Mouse (Mus musculus) lung, embryonic 14.5 days (tissue): ENCODE data around the gene Larp1b. TPM values are rescaled to one million over a fixed set of nuclear protein-coding genes. Genes with fewer than 3 reads are reported as not detected.

ENCODE experiments used
- ATAC-seq: fragments of 200-750 bp; cut with Nextera tagmentation; 2 replicates; pipeline ENCODE4 v1.8.0; 2017; ENCODE audit warnings: mild to moderate bottlenecking, moderate TSS enrichment, moderate library complexity; ENCODE audit not compliant: insufficient read depth
- DNase-seq: peaks from one replicate; pipeline ENCODE4 v3.0.0-alpha.2; 2015
- H3K27ac ChIP-seq: fragments of 300-500 bp; sonication (generic); 2 replicates; pipeline ENCODE4 v1.5.1; 2014; ENCODE audit warnings: low read depth, mild to moderate bottlenecking, moderate library complexity
- H3K27me3 ChIP-seq: fragments of 300-500 bp; sonication (generic); 2 replicates; pipeline ENCODE4 v1.6.1; 2014; ENCODE audit warnings: low read length, control low read depth; ENCODE audit not compliant: insufficient read depth
- H3K36me3 ChIP-seq: fragments of 300-500 bp; sonication (generic); 2 replicates; pipeline ENCODE4 v1.6.1; 2014; ENCODE audit warnings: control low read depth; ENCODE audit not compliant: insufficient read depth
- H3K4me1 ChIP-seq: fragments of 300-500 bp; sonication (generic); 2 replicates; pipeline ENCODE4 v1.6.1; 2014; ENCODE audit warnings: antibody characterized with exemption, control low read depth; ENCODE audit not compliant: insufficient read depth
- H3K4me2 ChIP-seq: fragments of 300-500 bp; sonication (generic); 2 replicates; pipeline ENCODE4 v1.6.1; 2014; ENCODE audit warnings: mild to moderate bottlenecking
- H3K4me3 ChIP-seq: fragments of 300-500 bp; sonication (generic); 2 replicates; pipeline ENCODE4 v1.5.1; 2014; ENCODE audit warnings: low read depth, low read length
- H3K9ac ChIP-seq: fragments of 300-500 bp; sonication (generic); 2 replicates; pipeline ENCODE4 v1.6.1; 2014
- H3K9me3 ChIP-seq: fragments of 300-500 bp; sonication (generic); 2 replicates; pipeline ENCODE4 v1.6.1; 2016; ENCODE audit warnings: low read depth, low read length, control low read depth
- CTCF ChIP-seq: IDR thresholded peaks from 2 replicates; pipeline ENCODE4 v1.5.1; 2016; ENCODE audit warnings: antibody characterized with exemption, low read depth
- WGBS: fragments of 180-500 bp; shearing (Covaris S2); extraction: QIAGEN DNeasy Blood & Tissue Kit; methylation state at CpG from one replicate; pipeline ENCODE4 v1.1.7; 2014; 5-methylcytosine and 5-hydroxymethylcytosine counted together
- polyA plus RNA-seq: library from polyadenylated mRNA; unstranded; fragments of >200 nt; fragmentation: Nextera tagmentation; extraction: Ambion mirVana; gene quantifications from 2 replicates; pipeline ENCODE4 v1.2.1, GENCODE M21; 2014

The Larp1b gene
- polyA plus RNA-seq, 1 experiment from 2014 or later, result 2.5 TPM

DNA sequence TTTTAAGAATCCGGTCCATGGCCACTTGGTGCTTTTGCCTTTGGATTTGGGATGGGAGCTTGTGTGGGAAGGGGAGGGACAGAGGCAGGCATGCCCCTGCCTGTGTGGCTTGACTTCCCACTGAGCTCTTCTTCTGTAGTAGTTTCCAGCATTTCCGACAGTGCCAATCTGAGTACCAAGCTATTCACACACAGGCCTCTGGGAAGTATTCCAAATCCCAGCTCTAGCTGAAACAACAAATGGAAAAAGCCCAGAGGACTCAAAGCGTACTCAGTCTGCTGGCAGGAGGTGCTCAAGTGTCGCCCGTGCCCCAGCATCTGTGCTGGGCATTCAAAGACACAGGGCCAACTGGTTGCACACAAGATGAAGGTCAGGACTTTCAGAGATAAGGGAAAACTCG lies 72.4 kb downstream of the Larp1b start:
- H3K9ac ChIP-seq, result no peak overlapping the region
- ATAC-seq (no peak), DNase-seq (no peak)
- WGBS, result 58% methylated on average over 6 of the region's 6 CpGs
- H3K36me3 ChIP-seq, result no peaks in the 10 kb centered on the region
- no peaks in the 10 kb centered on the region for H3K9me3 ChIP-seq
- no peaks in the 10 kb centered on the region for H3K4me1 ChIP-seq
- H3K27ac ChIP-seq, result no peak overlapping the region
- H3K27me3 ChIP-seq, result no peaks in the 10 kb centered on the region
- no peak overlapping the region for H3K4me2 ChIP-seq
- H3K4me3 ChIP-seq, result no peak overlapping the region
- no peak for TF ChIP-seq CTCF

GRCm38 (mm10) chr3:41030705-41031104 lies 81.1 kb downstream of the Larp1b start:
- Histone ChIP-seq H3K27me3 (no peaks in the 10 kb centered on the region), H3K4me3 (no peak overlapping the region), H3K27ac (no peak overlapping the region), H3K4me1 (no peaks in the 10 kb centered on the region), H3K9me3 (no peaks in the 10 kb centered on the region), H3K4me2 (no peak overlapping the region), H3K36me3 (no peaks in the 10 kb centered on the region), H3K9ac (no peak overlapping the region)
- DNase-seq, result no peak
- TF ChIP-seq CTCF, result no peak
- WGBS, result 82% methylated on average over 1 of the region's 1 CpGs
- ATAC-seq, result no peak

DNA sequence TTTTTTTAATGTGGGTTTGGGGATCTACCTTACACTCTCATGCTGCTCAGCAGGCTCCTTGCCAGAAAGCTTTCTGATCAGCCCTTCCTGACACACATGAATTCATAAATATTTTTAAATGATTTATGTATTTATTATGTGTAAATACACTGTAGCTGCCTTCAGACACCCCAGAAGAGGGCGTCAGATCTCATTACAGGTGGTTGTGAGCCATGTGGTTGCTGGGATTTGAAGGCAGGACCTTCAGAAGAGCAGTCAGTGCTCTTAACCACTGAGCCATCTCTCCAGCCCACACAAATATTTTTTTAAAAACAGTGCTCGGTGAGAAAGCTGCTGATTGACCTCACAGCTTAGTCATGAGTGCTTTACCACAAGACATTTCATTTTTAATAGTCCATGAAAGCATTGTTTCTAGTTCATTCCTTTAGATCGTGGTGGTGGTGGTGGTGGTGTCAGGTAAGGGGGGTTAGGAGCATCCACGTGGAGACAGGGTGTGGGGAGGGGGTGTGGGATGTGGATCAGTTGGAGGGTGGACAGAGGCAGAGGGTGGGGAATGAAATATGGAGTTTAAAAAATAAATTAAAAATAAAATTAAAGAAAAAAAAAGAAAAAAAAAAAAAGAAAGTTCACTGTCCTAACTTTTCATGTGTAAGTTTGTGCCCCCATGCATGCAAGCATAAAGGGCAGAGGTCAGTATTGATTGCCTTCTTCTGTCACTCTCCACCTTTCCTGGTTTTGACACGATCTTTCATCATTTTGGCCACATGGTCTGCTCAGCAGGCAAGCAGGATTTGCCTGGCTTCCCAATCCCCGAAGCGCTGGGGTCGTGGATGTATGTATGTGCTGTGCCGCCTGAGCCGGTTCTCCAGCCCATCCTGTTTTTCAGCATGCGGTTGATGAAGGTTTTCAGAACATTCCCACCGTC lies 81.9 kb downstream of the Larp1b start:
- Histone ChIP-seq H3K9me3 (no peaks in the 10 kb centered on the region), H3K4me3 (no peak overlapping the region), H3K4me2 (no peak overlapping the region), H3K36me3 (no peaks in the 10 kb centered on the region), H3K27me3 (no peaks in the 10 kb centered on the region), H3K27ac (no peak overlapping the region), H3K9ac (no peak overlapping the region), H3K4me1 (no peaks in the 10 kb centered on the region)
- WGBS, result 66% methylated on average over 12 of the region's 12 CpGs
- ATAC-seq, result no peak
- DNase-seq, result no peak
- no peak for TF ChIP-seq CTCF

- Histone ChIP-seq H3K9me3 (no peaks in the 10 kb centered on the region), H3K9ac (no peak overlapping the region), H3K4me2 (no peak overlapping the region), H3K27me3 (no peaks in the 10 kb centered on the region), H3K36me3 (no peaks in the 10 kb centered on the region), H3K27ac (no peak overlapping the region), H3K4me1 (no peaks in the 10 kb centered on the region), H3K4me3 (no peak overlapping the region)
- WGBS, result 76% methylated on average over 5 of the region's 5 CpGs
- DNase-seq, result no peak
- no peak for ATAC-seq
- no peak for TF ChIP-seq CTCF
Observed at GRCm38 (mm10) chr3:41038297-41038916, 88.8 kb downstream of the Larp1b start.

DNA sequence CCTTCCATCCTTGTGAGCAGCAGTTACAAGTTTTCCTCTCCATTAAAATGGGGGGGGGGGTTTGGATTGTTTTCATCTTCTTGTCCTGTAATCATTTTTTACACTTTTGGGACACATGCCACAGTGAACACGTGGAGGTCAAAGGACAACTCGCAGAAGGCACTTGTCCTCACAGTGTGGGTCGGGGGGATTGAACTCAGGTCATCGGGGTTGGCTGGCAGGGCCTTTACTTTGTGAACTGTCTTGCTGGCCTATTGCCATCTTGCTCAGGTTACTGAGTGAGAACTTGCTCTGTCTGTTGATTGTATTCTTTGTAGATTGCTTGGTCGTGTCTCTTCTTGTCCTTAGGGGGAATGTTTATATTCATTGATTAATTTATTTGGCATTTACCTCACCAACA lies 91.6 kb downstream of the Larp1b start:
- Histone ChIP-seq H3K27ac (no peak overlapping the region), H3K4me1 (no peaks in the 10 kb centered on the region), H3K9ac (no peak overlapping the region), H3K27me3 (no peaks in the 10 kb centered on the region), H3K4me2 (no peak overlapping the region), H3K36me3 (no peaks in the 10 kb centered on the region), H3K4me3 (no peak overlapping the region), H3K9me3 (no peaks in the 10 kb centered on the region)
- DNase-seq (no peak), ATAC-seq (no peak)
- no peak for TF ChIP-seq CTCF
- WGBS, result 42% methylated on average over 5 of the region's 5 CpGs

- Histone ChIP-seq H3K4me2 (no peak overlapping the region), H3K9ac (no peak overlapping the region), H3K4me3 (no peak overlapping the region), H3K27me3 (no peaks in the 10 kb centered on the region), H3K4me1 (no peaks in the 10 kb centered on the region), H3K36me3 (no peaks in the 10 kb centered on the region), H3K9me3 (no peaks in the 10 kb centered on the region), H3K27ac (no peak overlapping the region)
- peak; percentile 78 for TF ChIP-seq CTCF
- DNase-seq (peak; percentile 81), ATAC-seq (no peak)
- WGBS, result 71% methylated on average over 4 of the region's 4 CpGs
Observed at GRCm38 (mm10) chr3:41042195-41042938, 92.7 kb downstream of the Larp1b start.
